Mouse (Mus musculus) hindbrain, embryonic 10.5 days (tissue): Measurements from ENCODE around the gene Ccdc186. TPM values are rescaled to one million over a fixed set of nuclear protein-coding genes. Genes with fewer than 3 reads are reported as not detected.
"Not testable (repeated sequence)": the region's sequence is repeated elsewhere in the genome, so short reads cannot be mapped to it uniquely, and the experiment has no call there.

ENCODE experiments used
- DNase-seq: peaks from one replicate; pipeline ENCODE4 v3.0.0-alpha.2; 2017; ENCODE audit warnings: low spot score
- H3K27ac ChIP-seq: fragments of 300-500 bp; sonication (generic); 2 replicates; pipeline ENCODE4 v1.5.1; 2016; ENCODE audit warnings: mild to moderate bottlenecking, moderate library complexity
- H3K27me3 ChIP-seq: fragments of 300-500 bp; sonication (generic); 2 replicates; pipeline ENCODE4 v1.6.1; 2016; ENCODE audit warnings: mild to moderate bottlenecking; ENCODE audit not compliant: poor library complexity, insufficient read depth, severe bottlenecking
- H3K36me3 ChIP-seq: fragments of 300-500 bp; sonication (generic); 2 replicates; pipeline ENCODE4 v1.6.1; 2016; ENCODE audit warnings: mild to moderate bottlenecking, moderate library complexity
- H3K4me1 ChIP-seq: fragments of 300-500 bp; sonication (generic); replicated peaks from 2 replicates; pipeline ENCODE4 v1.6.1; 2016; ENCODE audit warnings: mild to moderate bottlenecking
- H3K4me3 ChIP-seq: fragments of 300-500 bp; sonication (generic); 2 replicates; pipeline ENCODE4 v1.5.1; 2016; ENCODE audit warnings: mild to moderate bottlenecking, moderate library complexity
- H3K9me3 ChIP-seq: fragments of 300-500 bp; sonication (generic); 2 replicates; pipeline ENCODE4 v1.6.1; 2016; ENCODE audit warnings: mild to moderate bottlenecking, moderate library complexity
- WGBS: fragments of 180-500 bp; shearing (Covaris S2); methylation state at CpG from one replicate; pipeline ENCODE4 v1.1.7; 2016; 5-methylcytosine and 5-hydroxymethylcytosine counted together
- polyA plus RNA-seq: library from polyadenylated mRNA; unstranded; fragments of >200 nt; fragmentation: Nextera tagmentation; extraction: Ambion mirVana; gene quantifications from 2 replicates; pipeline ENCODE4 v1.2.1, GENCODE M21; 2016

Ccdc186 gene
- polyA plus RNA-seq, 1 experiment from 2014 or later: 13.0 TPM

DNA sequence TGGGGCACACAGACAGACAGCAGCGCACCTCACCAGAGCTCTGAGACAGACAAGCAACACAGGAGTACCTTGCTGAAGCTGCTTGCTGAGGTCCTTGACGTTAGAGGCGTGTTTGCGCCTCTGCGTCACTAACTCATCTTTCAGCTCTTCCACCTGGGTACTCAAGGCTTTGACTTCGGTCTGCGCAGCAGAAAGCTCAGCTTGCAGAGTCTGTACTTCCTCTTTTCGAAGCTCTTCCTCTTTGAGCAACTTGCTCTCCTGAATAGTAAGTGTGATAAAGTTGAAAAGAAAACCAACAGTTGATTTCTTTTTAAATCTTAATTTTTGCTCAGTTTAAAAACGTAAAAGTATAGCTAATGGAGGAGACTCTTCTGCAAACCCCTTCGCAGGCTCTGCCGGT is 24.6 kb downstream of the Ccdc186 start:
- Histone ChIP-seq H3K4me1 (no peaks in the 10 kb centered on the region), H3K27me3 (no peaks in the 10 kb centered on the region), H3K4me3 (no peak overlapping the region), H3K36me3 (peaks cover 98% of the 10 kb centered on the region), H3K9me3 (no peaks in the 10 kb centered on the region), H3K27ac (no peak overlapping the region)
- DNase-seq: no peak
- WGBS: 93% methylated on average over 11 of the region's 11 CpGs

DNA sequence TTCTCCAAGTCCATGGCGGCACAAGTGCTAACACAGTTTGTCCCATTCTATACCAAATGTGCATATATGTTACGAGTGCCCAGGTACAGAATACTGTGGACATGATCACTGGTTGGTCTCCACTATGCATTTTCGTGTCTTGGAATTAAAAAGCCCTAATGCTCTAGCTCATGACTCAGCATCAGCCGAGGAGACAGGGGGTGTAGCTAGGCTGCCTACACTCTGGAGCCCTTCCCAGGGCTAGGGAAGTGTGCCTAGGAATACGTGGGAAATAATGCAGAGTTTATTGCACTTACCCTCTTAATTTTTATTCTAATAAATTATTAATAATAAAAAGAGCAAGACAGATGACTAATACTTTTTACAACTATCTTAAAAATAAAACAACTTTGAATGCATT is 33.0 kb downstream of the Ccdc186 start:
- H3K27ac ChIP-seq: no peak overlapping the region
- WGBS: 94% methylated on average over 5 of the region's 5 CpGs
- H3K36me3 ChIP-seq: peaks cover 69% of the 10 kb centered on the region

DNA sequence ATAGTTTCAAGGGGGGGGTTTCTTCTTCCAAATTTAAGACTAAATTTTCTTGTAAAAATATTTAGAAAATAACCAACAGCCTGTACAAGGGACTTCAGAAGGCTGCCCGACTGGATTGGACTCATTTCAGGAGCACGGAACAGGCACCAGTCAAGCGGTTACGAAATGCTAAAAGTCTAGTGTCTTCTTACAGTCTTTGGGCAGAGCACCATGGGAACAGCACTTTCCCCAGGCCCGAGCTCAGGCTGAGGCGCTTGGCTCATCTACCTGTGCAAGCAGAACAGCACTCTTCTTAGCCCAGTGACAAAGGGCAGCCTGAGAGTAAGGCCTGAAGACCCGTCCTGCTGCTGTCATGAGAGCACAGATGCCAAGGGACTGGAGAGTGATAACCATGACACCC is 34.1 kb downstream of the Ccdc186 start:
- H3K36me3 ChIP-seq: peaks cover 65% of the 10 kb centered on the region

More for the DNA sequence above, 33.0 kb downstream of the Ccdc186 start:
- H3K4me1 ChIP-seq: no peaks in the 10 kb centered on the region
- no peaks in the 10 kb centered on the region for H3K9me3 ChIP-seq
- no peak overlapping the region for H3K4me3 ChIP-seq
- no peak for DNase-seq
- H3K27me3 ChIP-seq: no peaks in the 10 kb centered on the region

DNA sequence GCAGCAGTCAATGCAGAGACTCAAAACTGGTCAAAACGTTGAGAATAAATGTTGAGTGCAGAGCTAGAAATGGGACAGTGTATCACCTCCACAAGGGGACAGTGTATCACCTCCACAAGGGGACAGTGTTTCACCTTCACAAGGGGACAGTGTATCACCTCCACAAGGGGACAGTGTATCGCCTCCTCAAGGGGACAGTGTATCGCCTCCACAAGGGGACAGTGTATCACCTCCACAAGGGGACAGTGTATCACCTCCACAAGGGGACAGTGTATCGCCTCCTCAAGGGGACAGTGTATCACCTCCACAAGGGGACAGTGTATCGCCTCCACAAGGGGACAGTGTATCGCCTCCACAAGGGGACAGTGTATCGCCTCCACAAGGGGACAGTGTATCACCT is 43.5 kb downstream of the Ccdc186 start:
- not testable (repeated sequence) for DNase-seq, H3K4me3 ChIP-seq, H3K27ac ChIP-seq, H3K9me3 ChIP-seq, H3K36me3 ChIP-seq
- WGBS: 94% methylated on average over 7 of the region's 7 CpGs
- peaks cover 24% of the 10 kb centered on the region for H3K4me1 ChIP-seq
- peaks cover 41% of the 10 kb centered on the region for H3K27me3 ChIP-seq

More for the DNA sequence above, 34.1 kb downstream of the Ccdc186 start:
- Histone ChIP-seq H3K4me3 (no peak overlapping the region), H3K27ac (no peak overlapping the region), H3K27me3 (no peaks in the 10 kb centered on the region), H3K4me1 (no peaks in the 10 kb centered on the region), H3K9me3 (no peaks in the 10 kb centered on the region)
- DNase-seq: no peak
- 90% methylated on average over 7 of the region's 7 CpGs for WGBS

- Histone ChIP-seq H3K27ac (no peak overlapping the region), H3K4me3 (no peak overlapping the region), H3K9me3 (no peaks in the 10 kb centered on the region), H3K27me3 (peaks cover 44% of the 10 kb centered on the region), H3K36me3 (no peaks in the 10 kb centered on the region), H3K4me1 (peaks cover 30% of the 10 kb centered on the region)
- peak; percentile 41 for DNase-seq
- 49% methylated on average over 16 of the region's 16 CpGs for WGBS
Measured at GRCm38 (mm10) chr19:56776719-56777382, 45.1 kb downstream of the Ccdc186 start.

DNA sequence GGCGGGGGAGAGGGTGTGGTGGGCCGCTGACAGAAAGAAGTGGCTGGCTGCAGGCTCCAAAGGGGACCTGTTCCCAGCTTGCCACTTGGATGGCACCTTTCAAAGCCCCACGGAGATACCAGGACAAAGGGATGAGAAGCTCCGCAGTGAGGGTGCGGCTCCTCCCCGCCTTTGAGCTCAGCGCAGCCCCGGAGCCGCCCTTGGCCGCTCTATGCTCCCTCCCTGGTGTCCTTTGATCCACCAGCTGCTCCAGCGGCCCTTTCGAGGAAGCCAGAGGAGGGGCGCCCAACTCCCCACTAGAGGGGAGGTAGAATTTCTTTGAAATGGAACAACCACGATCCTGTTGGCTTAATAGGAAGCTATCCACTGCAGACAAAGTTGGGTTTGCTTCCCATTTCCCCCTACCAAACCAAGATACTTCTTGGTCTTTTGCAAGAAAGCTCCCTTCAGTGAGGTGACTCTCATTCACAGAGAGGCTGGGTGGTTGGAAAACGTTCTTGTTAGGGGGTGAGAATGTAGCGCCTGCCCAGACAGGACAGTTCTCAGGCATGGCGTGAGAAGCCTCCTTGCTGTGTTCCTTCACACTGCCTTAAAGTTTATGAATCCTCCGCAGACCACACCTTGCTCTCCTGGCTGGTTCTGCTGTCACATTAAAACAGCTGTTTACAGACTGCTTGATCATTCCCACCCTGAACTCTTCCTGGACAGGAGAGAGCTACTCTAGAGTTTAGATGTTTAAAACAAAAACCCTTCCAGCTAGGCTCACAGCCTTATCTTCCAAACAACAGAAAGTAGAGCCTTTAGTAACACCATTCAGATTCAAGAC is 45.9 kb downstream of the Ccdc186 start:
- 6% methylated on average over 18 of the region's 18 CpGs for WGBS
- Histone ChIP-seq H3K4me1 (peaks cover 30% of the 10 kb centered on the region), H3K27me3 (peaks cover 44% of the 10 kb centered on the region), H3K27ac (peak overlapping the region; percentile 59), H3K36me3 (no peaks in the 10 kb centered on the region), H3K4me3 (peak overlapping the region; percentile 47), H3K9me3 (no peaks in the 10 kb centered on the region)
- DNase-seq: peak; percentile 35

- DNase-seq: peak; percentile 11
- Histone ChIP-seq H3K9me3 (no peaks in the 10 kb centered on the region), H3K36me3 (no peaks in the 10 kb centered on the region), H3K27me3 (peaks cover 44% of the 10 kb centered on the region), H3K4me3 (peak overlapping the region; percentile 47), H3K27ac (peak overlapping the region; percentile 59), H3K4me1 (peaks cover 35% of the 10 kb centered on the region)
- WGBS: 39% methylated on average over 24 of the region's 24 CpGs
Measured at GRCm38 (mm10) chr19:56774971-56775892, 46.8 kb downstream of the Ccdc186 start.

DNA sequence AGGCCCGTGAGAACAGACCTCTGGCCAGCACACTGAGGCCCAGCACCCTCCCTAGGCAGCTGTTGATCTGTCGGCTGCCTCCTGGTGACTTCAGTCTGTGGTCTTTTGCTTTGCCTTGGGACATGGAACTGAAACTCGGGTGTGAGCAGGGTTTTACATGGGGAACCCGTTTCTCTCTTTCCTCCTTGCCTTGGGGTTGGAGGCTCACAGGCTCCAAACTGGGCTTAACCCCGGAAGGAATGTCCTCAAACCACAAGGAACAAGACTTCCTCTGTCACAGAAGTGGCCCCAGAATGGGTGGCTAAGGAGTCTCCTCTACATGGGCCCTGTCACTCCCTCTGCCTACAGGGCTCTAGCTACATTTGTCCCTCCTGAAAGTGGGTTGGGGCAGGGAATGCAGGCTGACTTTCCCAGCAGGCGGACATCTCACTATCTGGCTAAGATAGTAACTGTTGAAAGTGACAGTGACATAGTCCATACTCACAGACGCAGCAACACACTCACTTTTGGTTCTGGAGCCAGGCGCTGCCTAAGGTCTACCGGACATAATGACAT is 47.5 kb downstream of the Ccdc186 start:
- DNase-seq: no peak
- Histone ChIP-seq H3K36me3 (no peaks in the 10 kb centered on the region), H3K27me3 (peaks cover 44% of the 10 kb centered on the region), H3K27ac (no peak overlapping the region), H3K4me1 (peaks cover 35% of the 10 kb centered on the region), H3K4me3 (no peak overlapping the region), H3K9me3 (no peaks in the 10 kb centered on the region)
- 78% methylated on average over 9 of the region's 9 CpGs for WGBS

DNA sequence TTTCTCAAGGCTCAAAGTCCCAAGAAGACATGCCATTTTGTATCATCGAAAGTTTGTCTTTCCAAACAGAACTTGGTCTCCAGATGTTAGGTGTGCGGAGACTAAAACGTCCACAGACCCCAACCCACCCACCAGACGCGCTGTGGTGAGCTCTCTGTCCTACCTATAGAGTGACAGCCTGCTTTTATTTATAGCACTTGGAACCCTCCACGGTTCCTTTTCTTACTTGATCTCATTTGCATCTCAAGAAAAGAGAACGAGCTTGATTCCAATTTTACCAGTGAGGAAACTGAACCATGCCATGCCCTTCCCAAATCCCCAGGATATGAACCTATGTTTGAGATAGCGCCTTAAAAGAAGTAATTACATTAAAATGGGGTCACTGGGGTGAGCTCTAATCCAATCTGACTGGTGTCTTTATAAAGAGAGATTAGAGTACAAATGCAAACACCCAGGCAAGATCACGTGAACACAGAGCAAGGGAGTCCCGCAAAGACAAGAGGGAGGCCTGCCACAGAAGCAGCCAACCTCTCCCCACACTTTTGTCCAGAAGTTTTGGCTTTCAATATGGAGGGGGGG is 48.5 kb downstream of the Ccdc186 start:
- no peak for DNase-seq
- Histone ChIP-seq H3K27ac (no peak overlapping the region), H3K36me3 (no peaks in the 10 kb centered on the region), H3K4me3 (no peak overlapping the region), H3K4me1 (peaks cover 35% of the 10 kb centered on the region), H3K9me3 (no peaks in the 10 kb centered on the region), H3K27me3 (peaks cover 44% of the 10 kb centered on the region)
- 51% methylated on average over 10 of the region's 10 CpGs for WGBS

DNA sequence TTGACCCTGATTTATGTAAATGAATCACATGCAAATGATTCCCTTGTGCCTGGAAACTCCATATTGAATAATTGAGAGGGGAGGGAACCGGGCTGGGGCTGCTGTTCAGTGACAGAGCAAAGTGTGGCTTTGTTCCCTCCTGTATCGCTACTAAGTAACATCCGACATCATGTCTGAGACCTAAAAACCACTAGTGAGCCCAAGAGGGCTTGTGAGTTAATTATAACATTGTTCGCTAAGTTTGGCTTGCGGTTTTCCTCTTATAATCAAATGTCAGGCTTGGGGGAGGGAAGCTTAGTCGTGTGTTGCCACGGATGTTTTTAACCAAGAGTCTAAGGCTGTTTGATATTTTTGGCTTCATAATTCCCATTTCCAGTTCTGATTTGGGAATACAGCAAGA is 49.8 kb downstream of the Ccdc186 start:
- H3K27me3 ChIP-seq: peaks cover 34% of the 10 kb centered on the region
- peaks cover 35% of the 10 kb centered on the region for H3K4me1 ChIP-seq
- DNase-seq: no peak
- H3K9me3 ChIP-seq: no peaks in the 10 kb centered on the region
- no peak overlapping the region for H3K27ac ChIP-seq
- H3K4me3 ChIP-seq: no peak overlapping the region
- 88% methylated on average over 7 of the region's 7 CpGs for WGBS
- no peaks in the 10 kb centered on the region for H3K36me3 ChIP-seq

DNA sequence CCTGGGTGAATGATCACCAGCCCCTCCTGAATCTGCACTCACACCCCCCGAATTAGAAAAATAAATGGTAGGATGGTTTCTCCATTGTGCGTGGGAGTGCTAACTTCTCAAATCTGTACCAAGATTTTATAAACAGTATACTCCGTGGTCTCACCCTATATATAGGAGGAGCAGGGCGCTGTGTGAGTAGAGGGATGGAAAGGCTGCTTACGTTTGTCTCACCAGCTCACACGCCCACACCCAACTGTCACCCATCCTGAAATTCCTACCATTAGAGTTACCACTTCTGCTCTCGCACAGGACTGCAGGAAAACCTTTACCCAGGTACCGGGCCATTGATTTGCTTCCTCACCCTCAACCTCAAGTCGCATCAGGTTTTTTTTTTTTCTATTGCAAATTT is 53.0 kb downstream of the Ccdc186 start:
- H3K27me3 ChIP-seq: 0 out of 2 replicates have a peak, but pooled peaks cover 3% of the 10 kb centered on the region
- 92% methylated on average over 9 of the region's 9 CpGs for WGBS
- no peaks in the 10 kb centered on the region for H3K36me3 ChIP-seq
- H3K27ac ChIP-seq: no peak overlapping the region
- peaks cover 15% of the 10 kb centered on the region; the same call in 1 of the 2 replicates for H3K4me1 ChIP-seq
- no peak for DNase-seq
- H3K4me3 ChIP-seq: no peak overlapping the region
- no peaks in the 10 kb centered on the region for H3K9me3 ChIP-seq

DNA sequence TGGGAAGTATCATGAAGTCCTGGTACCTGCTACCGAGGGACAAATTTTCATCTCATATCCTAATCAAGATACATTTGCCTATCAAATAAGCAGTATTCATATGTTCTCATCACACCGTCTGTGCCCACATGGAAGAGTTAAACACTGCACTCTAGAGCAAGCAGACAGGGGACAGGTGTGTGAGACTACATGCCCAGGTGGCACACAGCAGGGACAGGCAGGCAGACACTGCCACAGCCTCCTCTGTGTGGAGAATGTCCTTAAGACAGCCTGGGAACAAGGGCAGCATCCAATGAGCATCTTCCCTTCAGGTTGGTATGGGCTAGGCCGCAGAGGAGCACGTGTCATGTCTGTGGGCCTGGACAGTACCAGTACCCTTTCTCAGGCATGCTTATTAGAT is 59.3 kb downstream of the Ccdc186 start:
- no peak overlapping the region for H3K27ac ChIP-seq
- 96% methylated on average over 4 of the region's 4 CpGs for WGBS
- no peaks in the 10 kb centered on the region for H3K27me3 ChIP-seq
- H3K36me3 ChIP-seq: no peaks in the 10 kb centered on the region
- H3K9me3 ChIP-seq: no peaks in the 10 kb centered on the region
- H3K4me1 ChIP-seq: no peaks in the 10 kb centered on the region
- no peak overlapping the region for H3K4me3 ChIP-seq
- no peak for DNase-seq
